Mouse (Mus musculus) A20 (cell line): ENCODE measurements around the gene Plcl2.

ENCODE experiments used
- DNase-seq: peaks from one replicate; pipeline ENCODE4 v3.0.0-alpha.2; 2011; ENCODE audit warnings: low read depth, low spot score

The Plcl2 gene

GRCm38 (mm10) chr17:50731876-50732275, 222.7 kb downstream of the Plcl2 start:
- no peak for DNase-seq

DNA sequence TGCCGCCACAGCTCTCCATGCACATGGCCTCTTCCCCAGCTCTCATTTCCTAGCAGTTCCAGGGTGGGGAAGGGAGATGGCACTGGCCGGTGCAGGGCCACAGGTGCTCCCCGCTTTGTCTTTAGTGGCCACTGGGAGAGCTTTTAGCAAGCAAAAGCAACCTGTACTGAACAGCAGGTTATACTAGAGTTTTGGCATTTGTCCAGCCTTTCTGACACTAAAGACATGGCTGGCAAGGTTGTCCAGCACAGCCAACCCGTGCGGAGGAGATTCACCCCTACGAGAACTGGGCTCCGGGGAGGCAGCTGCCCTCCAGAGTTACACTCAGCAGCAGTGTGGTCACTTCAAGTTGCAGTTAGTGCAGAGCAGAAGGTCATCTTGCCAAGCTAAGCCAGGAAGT, 224.2 kb downstream of the Plcl2 start:
- no peak for DNase-seq

DNA sequence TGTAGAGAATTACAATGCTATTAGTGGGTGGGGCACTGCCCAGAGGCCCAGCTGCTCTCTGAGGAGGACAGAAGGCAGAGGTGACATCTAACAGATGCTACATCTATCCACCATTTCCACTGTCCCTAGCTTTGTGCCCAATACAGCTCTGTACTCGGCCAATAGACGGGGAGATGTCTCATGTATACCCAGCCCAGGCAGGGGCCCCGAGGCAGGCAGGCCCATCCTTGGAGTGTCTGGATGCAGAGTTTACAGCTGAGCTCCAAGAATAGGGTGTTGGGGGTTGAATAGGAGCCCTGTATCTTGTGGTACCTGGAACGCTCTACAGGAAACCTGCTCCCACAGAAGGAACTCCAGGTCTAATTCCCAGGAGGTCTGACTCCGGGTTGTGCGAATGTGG, 225.6 kb downstream of the Plcl2 start:
- no peak for DNase-seq

DNA sequence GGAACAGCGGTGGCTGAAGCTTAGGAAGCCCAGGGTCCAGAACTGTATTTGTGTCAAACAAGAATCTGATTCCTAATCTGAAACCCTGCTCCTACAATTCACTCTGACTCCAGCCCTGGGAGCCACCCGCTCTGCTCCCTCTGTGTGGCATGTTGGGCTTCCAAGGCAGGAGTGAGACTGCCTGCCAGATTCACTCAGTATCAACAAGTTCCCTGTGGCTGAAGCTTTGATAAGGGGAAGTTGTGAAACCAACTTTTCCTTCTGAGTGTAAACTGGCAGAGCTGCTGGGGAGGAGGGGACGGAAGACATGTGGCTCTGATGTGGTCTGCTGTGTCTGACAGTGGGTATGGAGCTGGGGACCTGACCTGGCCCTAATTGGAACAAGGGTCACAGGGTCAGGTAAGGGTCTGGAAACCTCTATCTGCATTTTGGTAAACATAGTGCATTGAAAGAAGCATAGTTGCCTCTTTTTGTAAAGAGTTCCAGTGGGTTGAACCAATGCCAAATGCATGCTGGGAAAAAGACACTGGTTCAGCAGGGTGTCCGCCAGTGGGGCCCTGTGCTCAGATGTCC, 226.3 kb downstream of the Plcl2 start:
- DNase-seq, result no peak

DNA sequence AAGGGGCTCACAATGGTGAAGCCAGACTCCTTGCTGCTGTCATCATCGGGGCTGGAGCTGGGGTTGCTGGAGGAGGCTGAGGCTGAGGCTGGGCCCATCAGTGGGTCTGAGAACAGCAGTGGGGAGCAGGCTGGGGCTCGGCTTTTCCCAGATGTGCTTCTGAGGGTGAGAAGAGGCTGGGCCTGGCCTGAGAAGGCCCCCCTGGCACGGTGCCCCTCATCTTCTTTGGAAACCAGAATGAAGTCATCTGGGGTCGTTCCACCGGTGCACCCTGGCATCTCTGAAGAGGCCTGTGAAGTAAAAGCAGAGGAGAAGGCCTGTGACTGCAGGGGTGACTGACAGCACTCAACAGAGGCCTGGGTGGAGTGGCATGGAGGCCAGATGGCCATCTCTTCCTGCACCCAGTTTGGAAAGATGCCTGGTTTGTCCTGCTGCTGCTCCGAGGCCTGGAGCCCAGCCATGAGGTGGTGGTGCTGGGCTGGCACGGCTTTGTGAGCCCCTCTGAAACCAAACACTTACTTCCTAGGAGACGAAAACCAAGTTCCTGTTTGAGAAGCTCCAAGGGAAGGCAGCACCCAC, 226.8 kb downstream of the Plcl2 start:
- DNase-seq, result no peak

DNA sequence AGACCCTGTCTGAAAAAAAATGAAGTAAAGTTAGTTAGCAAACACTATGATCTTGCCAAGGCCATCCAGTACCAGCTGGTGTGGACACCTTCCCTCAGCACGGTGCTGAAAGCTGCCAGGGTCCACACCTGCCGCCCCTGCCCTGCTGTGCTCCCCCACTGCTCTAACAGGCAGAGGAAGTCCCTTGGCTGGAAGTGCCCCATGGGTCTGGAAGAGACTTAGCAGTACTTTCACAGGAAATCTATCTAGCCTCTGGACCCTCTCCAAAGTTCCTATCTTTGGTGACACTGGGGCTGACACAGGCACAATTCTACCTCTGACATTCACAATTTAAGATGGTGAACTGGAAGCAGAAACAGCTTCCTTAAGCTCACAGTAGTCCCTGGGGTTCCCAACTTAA, 227.9 kb downstream of the Plcl2 start:
- no peak for DNase-seq
